Mouse (Mus musculus) gonadal fat pad, adult 2 months (tissue): ENCODE data around the gene Tmem110. TPM values are rescaled to one million over a fixed set of nuclear protein-coding genes. Genes with fewer than 3 reads are reported as not detected.
A peak's percentile ranks its signal among the peaks of the same experiment; 100 is the strongest.

Experiments used
- DNase-seq: peaks from one replicate; pipeline ENCODE4 v3.0.0-alpha.2; 2012; ENCODE audit warnings: low read depth
- polyA plus RNA-seq: library from polyadenylated mRNA; depleted of rRNA; stranded (reverse); fragments of >200 nt; gene quantifications from 2 replicates; pipeline ENCODE4 v1.2.3, GENCODE M21; 2012

Gene Tmem110
- polyA plus RNA-seq, 1 experiment = 31.6 TPM

GRCm38 (mm10) chr14:30862368-30862767 lies 37.0 kb downstream of the Tmem110 start:
- no peak for DNase-seq

DNA sequence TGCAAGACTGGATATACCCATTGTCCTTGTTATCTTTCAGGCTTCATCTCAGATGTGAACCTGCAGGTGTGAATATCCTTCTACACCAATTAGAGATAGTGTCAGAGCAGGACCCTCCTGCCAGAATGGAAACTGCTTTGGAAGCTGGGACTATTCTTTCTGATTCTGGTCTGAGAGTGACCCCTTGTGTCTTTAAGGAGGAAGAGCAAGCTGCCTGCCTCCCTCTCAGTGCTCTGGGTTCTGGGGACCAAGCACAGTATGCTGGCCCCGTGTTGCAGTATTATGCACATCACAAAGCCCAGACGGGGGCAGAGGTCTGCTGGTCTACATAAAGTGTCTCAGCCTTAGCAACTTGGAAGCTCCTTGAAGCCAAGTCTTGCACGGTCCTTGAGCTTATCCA lies 39.9 kb downstream of the Tmem110 start:
- DNase-seq = no peak

GRCm38 (mm10) chr14:30867042-30867441 lies 41.7 kb downstream of the Tmem110 start:
- DNase-seq = no peak

GRCm38 (mm10) chr14:30868826-30869225 lies 43.4 kb downstream of the Tmem110 start:
- DNase-seq = no peak

DNA sequence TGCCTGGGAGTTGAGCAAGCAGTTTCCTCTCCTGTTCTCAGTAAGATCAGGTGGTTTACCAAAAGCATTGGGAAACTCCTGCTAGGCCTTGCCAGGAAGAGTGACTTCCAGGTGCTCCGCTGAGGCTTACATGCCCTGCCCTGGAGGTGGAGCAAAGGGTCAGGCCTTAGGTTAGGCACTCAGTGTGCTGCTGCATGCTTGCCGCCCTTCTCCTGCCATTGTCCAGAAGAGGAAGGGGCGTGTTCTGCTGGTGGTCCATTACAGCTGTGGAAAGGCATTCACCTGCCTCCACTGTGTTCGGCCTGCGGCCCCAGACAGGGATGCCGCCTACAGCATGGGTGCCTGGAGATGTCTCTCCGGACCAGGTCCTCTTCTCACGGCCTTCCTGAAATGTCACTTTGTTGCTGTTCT lies 44.0 kb downstream of the Tmem110 start:
- DNase-seq = peak; percentile 72

GRCm38 (mm10) chr14:30870206-30871147 lies 45.1 kb downstream of the Tmem110 start:
- DNase-seq = no peak

DNA sequence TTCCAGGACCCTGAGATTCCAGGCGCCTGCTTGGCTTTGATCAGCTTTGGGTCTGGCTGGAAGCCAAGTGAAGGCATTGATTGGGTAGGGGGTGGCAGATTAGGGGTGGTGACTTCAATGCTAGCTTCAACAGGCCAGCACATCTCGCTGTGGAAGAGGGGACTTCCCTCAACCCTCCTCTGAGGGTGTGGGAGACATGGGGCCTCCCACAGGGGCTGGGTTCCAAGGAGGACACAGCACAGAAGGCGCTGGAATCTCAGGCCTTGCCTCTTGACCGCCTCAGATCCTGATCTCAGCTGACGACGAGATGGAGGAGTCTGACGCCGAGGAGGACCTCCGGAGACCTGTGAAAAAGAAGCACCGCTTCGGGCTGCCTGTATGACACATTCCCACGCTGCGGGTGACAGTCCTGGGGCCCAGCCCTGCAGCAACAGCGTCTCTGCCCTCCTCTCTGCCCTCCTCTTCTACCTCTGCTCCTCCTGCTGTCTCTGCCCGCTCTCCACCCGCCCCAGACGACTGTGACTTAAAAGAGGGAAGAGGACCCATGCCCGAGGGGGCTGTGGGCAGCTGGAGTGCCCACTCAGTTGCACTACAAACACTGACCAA lies 48.8 kb downstream of the Tmem110 start:
- DNase-seq = no peak

GRCm38 (mm10) chr14:30875130-30875865 lies 49.9 kb downstream of the Tmem110 start:
- peak; percentile 63 for DNase-seq

- DNase-seq = no peak
Observed at GRCm38 (mm10) chr14:30875955-30876354, 50.6 kb downstream of the Tmem110 start.

DNA sequence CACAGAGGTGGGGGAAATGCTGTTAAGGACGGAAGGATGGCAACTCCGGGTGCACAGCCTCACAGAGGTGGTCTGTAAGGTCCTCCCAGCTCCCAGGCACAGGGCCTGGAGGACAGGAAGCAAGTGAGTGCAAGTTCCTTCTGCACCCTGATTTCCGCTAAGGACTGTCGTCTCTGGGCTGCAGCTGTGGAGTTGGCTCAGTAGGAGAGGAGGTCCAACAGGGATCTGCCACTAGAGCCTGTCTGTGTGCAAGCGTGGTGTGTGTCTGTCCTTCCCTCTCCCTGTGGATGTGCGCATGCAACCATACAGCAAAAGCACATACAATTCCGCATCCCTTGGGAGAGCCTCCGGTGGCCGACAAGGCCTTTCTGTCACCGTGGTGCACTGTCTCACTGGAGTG lies 51.1 kb downstream of the Tmem110 start:
- DNase-seq = no peak

- DNase-seq = no peak
Observed at GRCm38 (mm10) chr14:30877827-30878226, 52.4 kb downstream of the Tmem110 start.

- no peak for DNase-seq
Observed at GRCm38 (mm10) chr14:30878958-30879571, 53.7 kb downstream of the Tmem110 start, which contains the start of gene Mustn1. Mustn1 (plus strand) TSS chr14:30879200.

GRCm38 (mm10) chr14:30879794-30880193 lies 54.4 kb downstream of the Tmem110 start:
- no peak for DNase-seq

GRCm38 (mm10) chr14:30880251-30880650 lies 54.9 kb downstream of the Tmem110 start:
- no peak for DNase-seq

- no peak for DNase-seq
Observed at GRCm38 (mm10) chr14:30880811-30881717, 55.7 kb downstream of the Tmem110 start.

GRCm38 (mm10) chr14:30881718-30882108 lies 56.3 kb downstream of the Tmem110 start:
- DNase-seq = no peak

GRCm38 (mm10) chr14:30885298-30885697 lies 59.9 kb downstream of the Tmem110 start:
- DNase-seq = no peak

GRCm38 (mm10) chr14:30886204-30886603 lies 60.8 kb downstream of the Tmem110 start, which contains the start of gene Itih4:
Itih4 (plus strand) TSS chr14:30886476.
- no peak for DNase-seq

DNA sequence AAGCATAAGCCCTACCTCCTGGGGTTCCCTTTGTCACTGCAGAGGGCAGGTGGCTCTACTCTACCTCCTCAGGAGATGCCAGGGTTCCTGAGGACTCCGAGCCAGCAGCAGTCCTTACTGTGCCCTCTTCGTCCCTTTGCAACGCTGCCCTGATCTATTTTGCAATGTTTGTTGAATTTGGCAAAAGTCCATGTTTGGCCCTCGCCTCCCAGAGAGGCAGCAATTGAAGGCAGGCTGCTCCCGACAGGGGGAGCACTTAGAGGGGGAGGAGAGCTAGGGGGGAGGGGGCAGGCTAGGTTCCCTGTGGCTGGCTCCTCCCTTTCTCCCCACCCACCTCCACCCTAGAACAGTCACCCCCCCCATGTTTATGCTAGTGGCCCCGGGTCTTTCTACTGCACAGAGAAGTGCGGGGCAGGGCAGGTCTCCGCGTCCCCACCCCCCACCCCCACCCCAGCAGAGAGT lies 62.9 kb downstream of the Tmem110 start:
- DNase-seq = no peak

GRCm38 (mm10) chr14:30899972-30900371 lies 74.6 kb downstream of the Tmem110 start:
- DNase-seq = no peak

- DNase-seq = no peak
Observed at GRCm38 (mm10) chr14:30902628-30903027, 77.2 kb downstream of the Tmem110 start.
